Mouse (Mus musculus): ENCODE data around the gene Gm17581. TPM values are rescaled to one million over a fixed set of nuclear protein-coding genes. Genes with fewer than 3 reads are reported as not detected.
"Not testable (repeated sequence)": the region's sequence is repeated elsewhere in the genome, so short reads cannot be mapped to it uniquely, and the experiment has no call there.

Gene Gm17581
- polyA plus RNA-seq, 1 experiment from 2014 or later = not detected

DNA sequence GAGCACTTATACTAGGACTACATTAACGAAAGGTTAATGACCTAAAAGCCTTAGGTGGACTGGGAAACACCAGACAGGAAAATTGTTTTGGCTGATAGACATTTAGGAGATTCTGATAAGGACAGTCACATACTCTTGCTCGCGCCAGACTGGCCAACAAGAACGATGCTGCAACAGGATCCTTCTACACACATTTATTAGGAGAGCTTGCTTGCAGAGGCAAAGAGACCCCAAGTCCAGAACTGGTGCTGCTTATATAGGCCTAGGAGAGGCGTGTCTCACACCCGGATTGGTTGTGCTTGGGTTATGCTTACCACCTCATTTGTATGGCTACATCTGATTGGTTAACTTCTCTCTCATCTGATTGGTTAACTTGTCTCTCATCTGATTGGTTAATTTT is 37.2 kb downstream of the Gm17581 start:
- not testable (repeated sequence) for H3K27me3 ChIP-seq (ENCODE audit: control insufficient read depth, insufficient read depth, low read length)
- 92% methylated on average over 6 of the region's 6 CpGs for WGBS

DNA sequence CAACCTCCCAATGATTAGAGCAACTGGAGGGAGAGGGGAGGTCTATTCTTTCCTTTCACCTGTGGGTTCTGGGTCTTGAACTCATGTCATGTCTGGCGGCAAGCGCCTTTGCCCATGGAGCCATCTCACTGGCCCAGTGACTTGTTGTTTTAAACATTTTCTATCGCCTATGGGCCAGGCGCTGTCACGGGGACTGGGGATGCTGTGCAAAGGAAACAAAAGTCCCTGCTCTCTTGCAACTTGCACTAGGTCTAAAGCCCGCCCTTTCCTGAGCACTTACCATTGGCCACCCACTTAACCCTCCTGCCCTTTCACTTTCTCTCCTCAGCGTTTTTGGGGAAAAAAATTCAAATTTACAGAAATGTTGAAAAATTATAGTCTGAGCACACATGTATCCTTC is 38.8 kb downstream of the Gm17581 start:
- Histone ChIP-seq H3K9ac (no peak overlapping the region), H3K4me2 (replicated peaks) (no peak overlapping the region), H3K4me3 (replicated peaks; ENCODE audit: low read length) (no peak overlapping the region), H3K27ac (no peak overlapping the region), H3K9me3 (ENCODE audit: control insufficient read depth, low read length) (no peaks in the 10 kb centered on the region), H3K4me1 (replicated peaks; ENCODE audit: control insufficient read depth, insufficient read depth, low read length) (no peaks in the 10 kb centered on the region), H3K27me3 (ENCODE audit: control insufficient read depth, insufficient read depth, low read length) (no peaks in the 10 kb centered on the region), H3K36me3 (replicated peaks; ENCODE audit: control insufficient read depth, insufficient read depth) (peaks cover 12% of the 10 kb centered on the region)
- no peak for ATAC-seq (ENCODE audit: low FRiP score)
- 75% methylated on average over 7 of the region's 7 CpGs for WGBS
- no peak for DNase-seq (ENCODE audit: low spot score)

More for the DNA sequence above, 37.2 kb downstream of the Gm17581 start:
- not testable (repeated sequence) for H3K27ac ChIP-seq; DNase-seq (ENCODE audit: low spot score); H3K4me3 ChIP-seq (replicated peaks; ENCODE audit: low read length); H3K9ac ChIP-seq; H3K4me2 ChIP-seq (replicated peaks); H3K4me1 ChIP-seq (replicated peaks; ENCODE audit: control insufficient read depth, insufficient read depth, low read length); H3K9me3 ChIP-seq (ENCODE audit: control insufficient read depth, low read length); ATAC-seq (ENCODE audit: low FRiP score)
- H3K36me3 ChIP-seq (replicated peaks; ENCODE audit: control insufficient read depth, insufficient read depth) = peaks cover 28% of the 10 kb centered on the region

DNA sequence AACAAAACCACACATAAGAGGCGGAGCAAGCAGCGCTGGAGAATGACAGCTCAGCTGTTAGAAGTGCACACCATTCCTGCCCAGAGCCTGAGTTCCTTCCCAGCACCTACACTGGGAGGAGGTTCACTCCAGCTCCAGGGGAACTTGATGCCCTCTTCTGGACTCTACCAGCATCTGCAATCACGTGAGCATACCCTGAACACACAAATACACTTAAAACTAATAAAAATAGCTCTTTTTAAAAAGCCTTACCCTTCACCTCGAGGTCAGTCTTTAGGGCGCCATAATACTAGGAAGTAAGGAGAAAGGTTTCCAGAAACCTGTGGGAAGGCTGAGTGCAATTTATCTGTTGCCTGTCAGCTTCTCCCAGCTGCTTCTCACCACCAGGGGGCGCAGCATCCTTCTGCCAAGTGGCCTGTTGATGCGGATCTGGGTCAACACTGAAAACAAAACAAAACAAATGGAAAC is 39.5 kb downstream of the Gm17581 start:
- Histone ChIP-seq H3K36me3 (replicated peaks; ENCODE audit: control insufficient read depth, insufficient read depth) (peaks cover 5% of the 10 kb centered on the region), H3K27ac (no peak overlapping the region), H3K4me1 (replicated peaks; ENCODE audit: control insufficient read depth, insufficient read depth, low read length) (peaks cover 2% of the 10 kb centered on the region), H3K4me2 (replicated peaks) (no peak overlapping the region), H3K4me3 (replicated peaks; ENCODE audit: low read length) (no peak overlapping the region), H3K9me3 (ENCODE audit: control insufficient read depth, low read length) (no peaks in the 10 kb centered on the region), H3K27me3 (ENCODE audit: control insufficient read depth, insufficient read depth, low read length) (no peaks in the 10 kb centered on the region), H3K9ac (no peak overlapping the region)
- 13% methylated on average over 7 of the region's 7 CpGs for WGBS
- peak; percentile 85 for DNase-seq (ENCODE audit: low spot score)
- no peak for ATAC-seq (ENCODE audit: low FRiP score)

DNA sequence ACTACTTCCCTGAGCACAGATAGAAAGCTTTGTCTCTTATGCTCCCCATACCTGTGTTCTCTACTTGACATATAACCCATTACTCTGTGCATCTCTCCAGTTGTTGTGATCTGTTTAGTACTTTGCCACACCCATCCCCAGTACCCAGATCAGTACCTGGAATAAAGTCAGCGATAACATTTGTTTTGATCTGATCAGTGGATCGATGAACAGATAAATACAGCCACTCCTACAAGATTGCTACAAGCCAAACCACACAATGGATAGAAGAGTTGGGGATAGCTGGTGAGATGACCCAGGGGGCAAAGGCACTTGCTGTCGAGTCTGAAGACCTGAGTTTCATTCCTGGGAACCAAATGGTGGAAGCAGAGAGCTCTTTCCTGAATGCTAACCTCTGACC is 40.4 kb downstream of the Gm17581 start:
- no peaks in the 10 kb centered on the region for H3K36me3 ChIP-seq (replicated peaks; ENCODE audit: control insufficient read depth, insufficient read depth)
- no peak for DNase-seq (ENCODE audit: low spot score)
- no peaks in the 10 kb centered on the region for H3K27me3 ChIP-seq (ENCODE audit: control insufficient read depth, insufficient read depth, low read length)
- no peaks in the 10 kb centered on the region for H3K9me3 ChIP-seq (ENCODE audit: control insufficient read depth, low read length)
- H3K4me2 ChIP-seq (replicated peaks) = no peak overlapping the region
- H3K4me3 ChIP-seq (replicated peaks; ENCODE audit: low read length) = no peak overlapping the region
- no peak for ATAC-seq (ENCODE audit: low FRiP score)
- H3K27ac ChIP-seq = no peak overlapping the region
- WGBS = 65% methylated on average over 3 of the region's 3 CpGs
- no peak overlapping the region for H3K9ac ChIP-seq
- H3K4me1 ChIP-seq (replicated peaks; ENCODE audit: control insufficient read depth, insufficient read depth, low read length) = peaks cover 10% of the 10 kb centered on the region

DNA sequence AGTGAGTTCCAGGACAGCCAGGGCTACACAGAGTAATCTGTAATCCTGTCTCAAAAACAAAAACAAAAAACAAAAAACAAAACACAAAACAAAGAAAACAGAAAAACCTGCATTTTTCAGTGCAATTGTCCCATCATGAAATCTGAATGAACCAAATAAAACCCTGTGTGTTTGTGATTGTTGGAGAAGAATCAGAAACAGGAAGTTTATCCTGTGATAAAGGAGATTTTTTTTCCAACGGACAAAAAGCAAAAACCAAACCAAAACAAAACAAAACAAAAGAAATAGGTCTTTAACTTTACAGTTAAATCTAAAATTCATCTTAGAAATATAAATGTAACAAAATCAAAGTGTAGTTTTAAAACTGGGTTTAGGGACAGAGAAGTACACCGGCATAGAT is 41.1 kb downstream of the Gm17581 start:
- H3K27ac ChIP-seq = no peak overlapping the region
- DNase-seq (ENCODE audit: low spot score) (no peak), ATAC-seq (ENCODE audit: low FRiP score) (no peak)
- H3K4me2 ChIP-seq (replicated peaks) = no peak overlapping the region
- no peak overlapping the region for H3K4me3 ChIP-seq (replicated peaks; ENCODE audit: low read length)
- H3K9me3 ChIP-seq (ENCODE audit: control insufficient read depth, low read length) = no peaks in the 10 kb centered on the region
- no peaks in the 10 kb centered on the region for H3K27me3 ChIP-seq (ENCODE audit: control insufficient read depth, insufficient read depth, low read length)
- no peak overlapping the region for H3K9ac ChIP-seq
- WGBS = 82% methylated on average over 2 of the region's 2 CpGs
- H3K36me3 ChIP-seq (replicated peaks; ENCODE audit: control insufficient read depth, insufficient read depth) = no peaks in the 10 kb centered on the region
- H3K4me1 ChIP-seq (replicated peaks; ENCODE audit: control insufficient read depth, insufficient read depth, low read length) = peaks cover 15% of the 10 kb centered on the region

DNA sequence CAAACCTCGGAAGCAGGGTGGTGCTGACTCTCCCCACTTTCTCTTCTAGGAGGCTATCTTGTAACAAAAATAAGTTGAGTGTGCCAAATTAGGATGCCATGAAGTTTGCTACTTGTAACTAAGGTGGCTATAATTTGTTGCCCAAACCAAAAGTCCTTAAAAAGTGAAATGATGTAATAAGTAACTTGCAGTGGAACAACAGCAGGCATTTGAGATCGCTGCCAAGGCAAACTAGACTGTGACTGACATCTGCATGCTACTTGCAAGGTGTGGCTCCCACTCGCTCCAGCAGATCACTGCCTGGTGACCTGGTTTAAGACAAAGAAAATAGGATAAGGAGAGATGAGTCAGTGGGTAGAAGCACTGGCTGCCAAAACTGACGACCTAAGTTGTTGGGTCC is 42.5 kb downstream of the Gm17581 start:
- H3K27me3 ChIP-seq (ENCODE audit: control insufficient read depth, insufficient read depth, low read length) = no peaks in the 10 kb centered on the region
- no peak overlapping the region for H3K9ac ChIP-seq
- no peak for ATAC-seq (ENCODE audit: low FRiP score)
- no peaks in the 10 kb centered on the region for H3K36me3 ChIP-seq (replicated peaks; ENCODE audit: control insufficient read depth, insufficient read depth)
- 88% methylated on average over 4 of the region's 4 CpGs for WGBS
- H3K4me3 ChIP-seq (replicated peaks; ENCODE audit: low read length) = no peak overlapping the region
- DNase-seq (ENCODE audit: low spot score) = no peak
- H3K4me1 ChIP-seq (replicated peaks; ENCODE audit: control insufficient read depth, insufficient read depth, low read length) = peaks cover 19% of the 10 kb centered on the region
- no peak overlapping the region for H3K27ac ChIP-seq
- no peaks in the 10 kb centered on the region for H3K9me3 ChIP-seq (ENCODE audit: control insufficient read depth, low read length)
- no peak overlapping the region for H3K4me2 ChIP-seq (replicated peaks)

DNA sequence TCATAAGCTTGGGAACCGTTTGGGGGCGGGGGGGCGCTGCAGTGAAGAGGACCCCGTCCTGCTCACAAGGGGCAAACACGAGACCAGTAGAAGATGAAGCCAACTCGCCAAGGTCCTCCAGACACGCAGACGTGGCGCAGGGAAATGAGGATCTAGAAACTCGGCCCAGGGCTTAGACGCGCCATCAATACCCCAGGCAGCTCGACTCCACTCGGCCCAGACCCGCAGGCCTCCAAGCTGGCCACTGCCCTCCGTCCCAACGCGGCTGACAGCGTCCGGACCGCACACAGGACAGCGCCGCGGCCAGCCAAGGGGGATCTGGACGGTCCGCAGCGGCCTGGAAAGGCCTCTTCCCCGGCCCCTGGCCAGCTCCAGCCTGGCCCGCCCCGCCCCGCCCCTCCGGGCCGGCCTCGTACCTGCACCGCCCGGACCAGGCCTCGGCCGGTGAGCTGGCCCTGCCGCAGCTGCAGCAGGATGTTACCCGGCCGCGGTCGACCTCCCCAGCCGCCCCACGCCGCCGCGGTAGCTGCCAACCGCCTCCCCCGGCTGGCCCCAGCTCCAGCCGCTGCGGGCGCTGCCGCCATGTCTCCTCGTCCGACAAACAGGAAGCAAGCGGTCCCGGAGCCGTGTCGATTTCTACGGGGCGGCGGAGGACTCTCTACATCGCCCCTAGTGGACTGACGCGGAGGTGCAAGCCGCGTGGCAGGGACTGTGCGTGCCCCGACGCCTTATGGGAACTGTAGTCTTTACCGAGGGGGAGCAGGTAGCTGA is 43.8 kb downstream of the Gm17581 start, which contains the start of gene Trpc4ap:
TSS of gene Trpc4ap (minus strand) at position 662 of the 771 bp plus-strand sequence.
- peaks cover 19% of the 10 kb centered on the region for H3K4me1 ChIP-seq (replicated peaks; ENCODE audit: control insufficient read depth, insufficient read depth, low read length)
- H3K4me3 ChIP-seq (replicated peaks; ENCODE audit: low read length) = peak within 1 kb of the TSS; percentile 97
- H3K36me3 ChIP-seq (replicated peaks; ENCODE audit: control insufficient read depth, insufficient read depth) = peaks cover 6% of the 10 kb centered on the region; the same call in 1 of the 2 replicates
- H3K27me3 ChIP-seq (ENCODE audit: control insufficient read depth, insufficient read depth, low read length) = no peaks in the 10 kb centered on the region
- peak within 1 kb of the TSS; percentile 91 for H3K9ac ChIP-seq
- H3K9me3 ChIP-seq (ENCODE audit: control insufficient read depth, low read length) = no peaks in the 10 kb centered on the region
- WGBS = under 1% methylated on average over 53 of the region's 72 CpGs
- H3K4me2 ChIP-seq (replicated peaks) = peak within 1 kb of the TSS; percentile 89
- ATAC-seq (ENCODE audit: low FRiP score) (peak; percentile 96), DNase-seq (ENCODE audit: low spot score) (peak; percentile 99)
- peak within 1 kb of the TSS; percentile 90 for H3K27ac ChIP-seq

DNA sequence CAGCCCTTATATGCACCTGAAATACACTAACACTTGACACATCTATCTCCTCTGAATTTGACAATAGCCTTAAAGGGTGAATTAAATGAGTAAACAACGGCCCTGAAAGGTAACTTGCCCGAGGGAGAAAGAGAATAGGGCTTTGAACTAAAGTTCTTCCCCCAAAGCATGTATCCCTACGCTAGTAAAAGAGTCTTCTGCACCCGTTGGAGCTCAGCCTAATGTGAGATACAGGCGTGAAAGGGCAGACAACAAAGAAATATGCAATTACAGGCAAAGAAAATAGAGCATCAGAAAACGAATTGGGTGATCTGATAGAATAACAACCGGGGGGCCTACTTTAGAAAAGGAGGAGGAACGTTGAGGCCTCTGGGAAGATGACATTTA is 44.3 kb downstream of the Gm17581 start:
- Histone ChIP-seq H3K4me2 (replicated peaks) (peak overlapping the region; percentile 89), H3K36me3 (replicated peaks; ENCODE audit: control insufficient read depth, insufficient read depth) (peaks cover 8% of the 10 kb centered on the region), H3K4me3 (replicated peaks; ENCODE audit: low read length) (peak overlapping the region; percentile 97), H3K27ac (peak overlapping the region; percentile 90), H3K27me3 (ENCODE audit: control insufficient read depth, insufficient read depth, low read length) (no peaks in the 10 kb centered on the region), H3K9ac (peak overlapping the region; percentile 91), H3K4me1 (replicated peaks; ENCODE audit: control insufficient read depth, insufficient read depth, low read length) (peaks cover 19% of the 10 kb centered on the region), H3K9me3 (ENCODE audit: control insufficient read depth, low read length) (no peaks in the 10 kb centered on the region)
- peak; percentile 33 for DNase-seq (ENCODE audit: low spot score)
- WGBS = 4% methylated on average over 8 of the region's 8 CpGs
- ATAC-seq (ENCODE audit: low FRiP score) = no peak

DNA sequence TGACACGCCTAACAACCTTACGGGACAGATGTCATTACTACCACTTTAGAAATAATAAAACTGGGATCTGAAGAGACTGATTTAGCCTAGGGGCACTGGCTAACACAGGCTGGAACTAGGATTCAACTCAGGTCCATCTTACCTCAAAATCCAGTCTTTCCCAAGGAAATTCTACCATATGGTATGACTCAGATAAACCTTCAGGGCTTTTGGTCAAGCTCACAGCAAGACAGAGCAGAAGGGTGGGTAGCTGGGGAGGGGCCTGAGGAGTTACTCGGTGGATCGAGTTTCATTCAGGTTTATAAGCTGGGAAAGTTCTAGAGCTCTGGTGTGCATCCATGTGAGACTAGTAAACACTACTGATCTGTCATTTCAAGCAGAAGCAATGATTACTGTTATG is 46.5 kb downstream of the Gm17581 start:
- no peak overlapping the region for H3K9ac ChIP-seq
- H3K27ac ChIP-seq = no peak overlapping the region
- WGBS = 88% methylated on average over 4 of the region's 4 CpGs
- H3K4me1 ChIP-seq (replicated peaks; ENCODE audit: control insufficient read depth, insufficient read depth, low read length) = peaks cover 19% of the 10 kb centered on the region
- ATAC-seq (ENCODE audit: low FRiP score) (no peak), DNase-seq (ENCODE audit: low spot score) (no peak)
- H3K36me3 ChIP-seq (replicated peaks; ENCODE audit: control insufficient read depth, insufficient read depth) = peaks cover 11% of the 10 kb centered on the region
- no peaks in the 10 kb centered on the region for H3K27me3 ChIP-seq (ENCODE audit: control insufficient read depth, insufficient read depth, low read length)
- H3K4me2 ChIP-seq (replicated peaks) = no peak overlapping the region
- H3K4me3 ChIP-seq (replicated peaks; ENCODE audit: low read length) = no peak overlapping the region
- H3K9me3 ChIP-seq (ENCODE audit: control insufficient read depth, low read length) = no peaks in the 10 kb centered on the region
